In the genomic region with DNA sequence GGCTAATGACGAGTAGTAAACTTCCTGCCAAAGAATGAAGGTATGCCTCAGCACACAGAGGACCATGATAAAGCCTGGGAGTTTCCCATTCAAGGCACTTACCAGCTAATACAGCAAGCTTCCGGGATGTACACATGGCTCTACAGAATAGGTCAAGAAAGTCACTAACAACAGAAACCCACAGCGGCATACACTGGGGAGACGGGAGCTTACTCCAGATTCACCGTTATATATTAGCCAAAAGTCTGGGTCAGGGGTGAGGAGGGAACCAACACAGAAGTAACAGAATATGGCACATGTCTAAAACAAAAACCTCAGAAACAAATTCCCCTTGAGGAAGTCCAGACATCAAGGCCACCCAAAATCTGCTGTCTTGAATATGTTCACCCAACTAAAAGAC, we compare ENCODE assay signal across 26 mouse cellular contexts. TPM values are rescaled to one million over a fixed set of nuclear protein-coding genes. Genes with fewer than 3 reads are reported as not detected.
DNase-seq lines count a peak whose midpoint lies in the region; ATAC-seq and TF ChIP-seq lines count a peak whose summit lies in the region.
"Had no signal": no experiment of that assay in that cellular context is flagged by ENCODE, and none has a peak within 500 bp of the region (broad histone marks: within the 10 kb centered on the region; RNA-seq: fewer than 3 reads in every experiment).

No protein-coding gene starts in this region.

- no peaks in the 10 kb centered on the region for H3K9me3 ChIP-seq in midbrain, embryonic 11.5 days (ENCODE audit: control insufficient read depth, low read length)
- H3K9me3 ChIP-seq in midbrain, embryonic 13.5 days: no peaks in the 10 kb centered on the region
- H3K9me3 ChIP-seq: G1E had no signal

- no peak overlapping the region for H3K9ac ChIP-seq in midbrain, embryonic 11.5 days (ENCODE audit: low read length)
- H3K9ac ChIP-seq in midbrain, embryonic 13.5 days (replicated peaks): no peak overlapping the region

- no peak overlapping the region for H3K27ac ChIP-seq in midbrain, embryonic 11.5 days (ENCODE audit: low read depth, low read length)
- no peak overlapping the region for H3K27ac ChIP-seq in midbrain, embryonic 13.5 days
- no peak overlapping the region for H3K27ac ChIP-seq in testis, adult 2 months (ENCODE audit: control insufficient read depth, insufficient read depth, low read depth, low read length)

- H3K4me3 ChIP-seq in midbrain, embryonic 11.5 days (ENCODE audit: low read depth, low read length): no peak overlapping the region
- H3K4me3 ChIP-seq in midbrain, embryonic 13.5 days (replicated peaks): no peak overlapping the region
- H3K4me3 ChIP-seq in testis, adult 2 months (ENCODE audit: control insufficient read depth, low read depth, low read length): peak overlapping the region; percentile 50; the same call in 1 of the 2 replicates

- H3K4me2 ChIP-seq in midbrain, embryonic 11.5 days: no peak overlapping the region
- no peak overlapping the region for H3K4me2 ChIP-seq in midbrain, embryonic 13.5 days (replicated peaks)

- ATAC-seq in midbrain, embryonic 11.5 days (ENCODE audit: low FRiP score): no peak
- ATAC-seq in midbrain, embryonic 13.5 days: no peak
- ATAC-seq: activated CD4-positive, CD25-positive, alpha-beta regulatory T cell, adult 4 months; CD4-positive, CD25-positive, alpha-beta regulatory T cell, adult 4 months; Patski had no signal

- no peak for TF ChIP-seq CTCF in testis, adult 2 months (IDR thresholded peaks at IDR 0.05; ENCODE audit: control insufficient read depth, insufficient read depth, insufficient replicate concordance, low read depth, low read length)

- no peak for TF ChIP-seq POLR2A in testis, adult 2 months (IDR thresholded peaks at IDR 0.05; ENCODE audit: control insufficient read depth, low read depth, low read length)

- no peaks in the 10 kb centered on the region for H3K36me3 ChIP-seq in midbrain, embryonic 11.5 days (ENCODE audit: control insufficient read depth, insufficient read depth, low read length)
- H3K36me3 ChIP-seq in midbrain, embryonic 13.5 days: peaks cover 9% of the 10 kb centered on the region; the same call in 1 of the 2 replicates
- no peaks in the 10 kb centered on the region for H3K36me3 ChIP-seq in testis, adult 2 months (ENCODE audit: control insufficient read depth, insufficient read depth, low read length)

- intact Hi-C loops in heart, postnatal 36 days (cut with DNase I): no loop called here

- H3K27me3 ChIP-seq in midbrain, embryonic 11.5 days (ENCODE audit: control insufficient read depth, insufficient read depth, low read length): no peaks in the 10 kb centered on the region
- H3K27me3 ChIP-seq in midbrain, embryonic 13.5 days: no peaks in the 10 kb centered on the region
- H3K27me3 ChIP-seq in testis, adult 2 months (ENCODE audit: control insufficient read depth, insufficient read depth, low read length): no peaks in the 10 kb centered on the region
- H3K27me3 ChIP-seq: CH12.LX, Patski had no signal

- peak; percentile 55 for DNase-seq in heart, adult 11 months
- DNase-seq in heart, postnatal 36 days: no peak
- peak; percentile 72 for DNase-seq in midbrain, embryonic 11.5 days (ENCODE audit: low spot score, missing footprints)
- DNase-seq in testis, postnatal 14 days (ENCODE audit: low spot score): no peak
- DNase-seq: adrenal gland, adult 2 months; adrenal gland, adult 8-10 months; adrenal gland, postnatal 10 days; adrenal gland, postnatal 14 days; adrenal gland, postnatal 25 days; adrenal gland, postnatal 36 days; B cell, adult 2 months; cerebellum, adult 11 months; cerebellum, adult 11-12 months; cerebellum, adult 18-20 months had no signal

- WGBS in midbrain, embryonic 11.5 days: 87% methylated on average over 5 of the region's 5 CpGs
- 92% methylated on average over 5 of the region's 5 CpGs for WGBS in midbrain, embryonic 13.5 days

- H3K4me1 ChIP-seq in midbrain, embryonic 11.5 days (ENCODE audit: control insufficient read depth, insufficient read depth, low read length): no peaks in the 10 kb centered on the region
- peaks cover 4% of the 10 kb centered on the region for H3K4me1 ChIP-seq in midbrain, embryonic 13.5 days (replicated peaks)
- no peaks in the 10 kb centered on the region for H3K4me1 ChIP-seq in testis, adult 2 months (ENCODE audit: control insufficient read depth, insufficient read depth, low read length)

RNA-seq across cellular contexts. Expression of gene Snrpb, which starts 16.5 kb away (rescaled TPM):
- total RNA-seq in heart, postnatal 36 days (2021): 100 to 1,000 TPM; 138 to 147 TPM
- 725 and 751 TPM in 2 replicates for polyA plus RNA-seq in midbrain, embryonic 11.5 days (2014; fragmentation: Nextera tagmentation; extraction: Ambion mirVana)
- polyA plus RNA-seq in midbrain, embryonic 13.5 days (2015; fragmentation: Nextera tagmentation; extraction: Ambion mirVana): 424 and 459 TPM in 2 replicates
- polyA plus RNA-seq in testis, adult 2 months (2012; rRNA removed): 102 and 117 TPM in 2 replicates

RNA-seq across cellular contexts. Expression of gene Tmc2, which starts 32.3 kb away (rescaled TPM):
- not detected for total RNA-seq in heart, postnatal 36 days (2021)
- not detected in 2 replicates for polyA plus RNA-seq in midbrain, embryonic 11.5 days (2014; fragmentation: Nextera tagmentation; extraction: Ambion mirVana)
- not detected in 2 replicates for polyA plus RNA-seq in midbrain, embryonic 13.5 days (2015; fragmentation: Nextera tagmentation; extraction: Ambion mirVana)
- polyA plus RNA-seq in testis, adult 2 months (2012; rRNA removed): 0.07 and 0.19 TPM in 2 replicates
- total RNA-seq: adrenal gland, adult 18-20 months; adrenal gland, adult 2 months; adrenal gland, adult 8-10 months; adrenal gland, postnatal 10 days; adrenal gland, postnatal 14 days; adrenal gland, postnatal 25 days; adrenal gland, postnatal 36 days; adrenal gland, postnatal 4 days; CH12.LX; MEL had no signal
- polyA plus RNA-seq: adrenal gland, adult 2 months; C2C12; CD4-positive, CD25-positive, alpha-beta regulatory T cell, adult 4 months; G1E; Patski had no signal

RNA-seq across cellular contexts. Expression of gene Tgm6, which starts 50.5 kb away (rescaled TPM):
- not detected for total RNA-seq in heart, postnatal 36 days (2021)
- not detected in 2 replicates for polyA plus RNA-seq in midbrain, embryonic 11.5 days (2014; fragmentation: Nextera tagmentation; extraction: Ambion mirVana)
- 0.05 and 0.15 TPM in 2 replicates for polyA plus RNA-seq in midbrain, embryonic 13.5 days (2015; fragmentation: Nextera tagmentation; extraction: Ambion mirVana)
- polyA plus RNA-seq in testis, adult 2 months (2012; rRNA removed): 0.23 and 0.35 TPM in 2 replicates
- total RNA-seq: adrenal gland, adult 18-20 months; adrenal gland, adult 2 months; adrenal gland, adult 8-10 months; adrenal gland, postnatal 10 days; adrenal gland, postnatal 14 days; adrenal gland, postnatal 25 days; adrenal gland, postnatal 36 days; adrenal gland, postnatal 4 days; CH12.LX; ES-E14; MEL had no signal
- polyA plus RNA-seq: activated CD4-positive, CD25-positive, alpha-beta regulatory T cell, adult 4 months; adrenal gland, adult 2 months; C2C12; CD4-positive, CD25-positive, alpha-beta regulatory T cell, adult 4 months; G1E; Patski had no signal

Comparison
In these comparisons a context has a peak if more than half of its experiments do, and no peak if none do; other contexts are left out.
1. DNase-seq: peak in heart, adult 11 months (single experiment) and midbrain, embryonic 11.5 days (single experiment); none in heart, postnatal 36 days (0 of 2) and testis, postnatal 14 days (single experiment).